Mouse (Mus musculus) kidney, adult 11 months (tissue): Measurements from ENCODE around the gene Nadk.
"Not testable (repeated sequence)": the region's sequence is repeated elsewhere in the genome, so short reads cannot be mapped to it uniquely, and the experiment has no call there.

Experiments
- DNase-seq: peaks from one replicate; pipeline ENCODE4 v3.0.0; 2022

Nadk gene

DNA sequence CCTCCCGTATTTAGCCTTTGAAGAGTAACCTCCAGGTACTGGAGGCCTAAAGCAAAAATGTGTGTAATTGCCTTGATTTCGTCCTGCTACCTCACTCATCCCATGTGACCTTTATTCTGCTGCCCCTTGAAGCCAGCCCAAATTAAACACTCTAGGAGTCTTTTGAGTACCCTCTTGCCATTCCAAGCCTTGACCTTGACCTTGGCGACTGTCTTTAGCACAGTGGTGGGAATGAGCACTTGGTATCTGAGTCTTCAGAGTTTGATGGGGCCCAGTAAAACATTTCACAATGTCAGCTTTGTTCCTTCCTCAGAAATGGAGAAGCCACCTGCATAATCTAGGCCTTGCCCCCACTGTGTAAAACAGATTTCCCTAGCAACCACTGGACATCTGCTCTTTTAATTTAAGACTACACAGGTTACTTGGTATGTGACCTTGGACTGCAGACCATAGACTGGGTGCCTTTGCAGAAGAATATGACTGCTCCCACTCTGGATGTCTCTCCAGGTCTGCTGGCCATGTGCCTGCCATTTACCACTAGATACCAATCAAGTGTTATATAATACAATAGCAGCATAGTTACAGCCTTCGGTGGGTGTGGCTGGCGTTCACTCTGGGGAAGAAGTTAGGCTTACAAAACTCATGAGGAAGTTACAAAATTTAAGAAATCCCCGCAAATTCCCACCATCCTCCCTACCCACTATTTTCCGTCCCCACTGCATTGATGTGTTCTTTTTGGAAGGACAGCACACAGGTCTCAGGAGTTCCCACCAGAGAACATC lies at the start of gene Nadk:
TSS of gene Nadk (plus strand) at position 718 of the 782 bp plus-strand sequence.
- DNase-seq, result no peak

DNA sequence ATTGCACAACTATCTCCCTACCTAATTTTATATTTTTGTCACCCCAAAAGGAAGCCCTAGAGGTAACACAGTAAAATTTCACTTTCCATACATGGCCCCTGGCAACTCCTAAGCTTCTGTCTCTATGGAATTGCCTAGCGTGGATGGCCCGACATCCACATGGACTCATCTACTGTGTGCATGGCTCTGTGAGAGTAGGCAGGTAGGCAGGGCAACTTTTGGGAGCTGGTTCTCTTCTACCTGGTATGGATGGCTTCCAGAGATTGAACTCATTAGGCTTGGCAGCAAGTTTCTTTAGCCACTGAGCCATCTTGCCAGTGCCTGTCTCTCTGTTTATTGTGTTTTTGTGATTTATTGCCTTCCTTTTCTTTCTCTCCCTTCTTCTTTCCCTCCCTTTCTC lies 47.4 kb upstream of the Nadk start:
- DNase-seq, result no peak

DNA sequence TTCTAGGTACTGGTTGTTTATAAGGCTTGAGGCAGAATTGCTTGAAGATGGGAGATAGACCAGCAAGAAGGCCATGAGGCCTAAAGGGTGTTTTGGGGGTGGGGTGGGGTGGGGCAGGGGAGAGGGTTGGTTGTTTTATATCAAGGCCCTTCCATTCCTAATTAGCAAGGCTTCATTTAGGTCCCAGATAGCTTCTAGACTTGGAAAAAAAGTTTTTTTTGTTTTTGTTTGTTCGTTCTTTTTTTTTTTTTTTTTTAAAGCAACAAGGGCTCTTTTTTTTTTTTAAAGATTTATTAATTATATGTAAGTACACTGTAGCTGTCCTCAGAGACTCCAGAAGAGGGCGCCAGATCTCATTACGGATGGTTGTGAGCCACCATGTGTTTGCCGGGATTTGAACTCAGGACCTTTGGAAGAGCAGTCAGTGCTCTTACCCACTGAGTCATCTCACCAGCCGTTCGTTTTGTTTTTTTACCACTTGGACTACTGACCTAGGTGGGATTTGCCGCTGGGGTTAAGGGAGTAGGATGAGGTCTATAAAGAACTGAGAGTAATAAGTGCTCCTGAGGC lies 44.1 kb upstream of the Nadk start:
- DNase-seq, result no peak

DNA sequence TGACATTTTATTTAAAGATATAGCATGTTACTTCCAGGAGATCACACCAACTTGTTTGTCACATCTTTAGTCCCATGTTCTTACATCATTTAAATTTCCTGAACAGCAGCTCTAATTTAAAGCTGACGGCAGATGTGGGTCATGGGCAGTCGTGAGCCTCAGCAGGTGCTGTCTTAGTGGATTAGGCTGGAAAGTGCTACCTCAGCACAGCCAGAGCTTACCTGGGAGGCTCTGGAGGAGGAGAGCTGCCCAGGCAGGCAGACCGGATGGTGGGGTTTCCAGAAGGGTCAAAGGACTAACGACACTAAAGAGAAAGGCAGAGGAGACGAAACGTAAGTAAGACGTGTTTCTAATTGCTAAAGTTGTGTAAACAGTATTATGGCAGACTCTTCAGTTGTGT lies 39.9 kb upstream of the Nadk start:
- DNase-seq, result no peak

DNA sequence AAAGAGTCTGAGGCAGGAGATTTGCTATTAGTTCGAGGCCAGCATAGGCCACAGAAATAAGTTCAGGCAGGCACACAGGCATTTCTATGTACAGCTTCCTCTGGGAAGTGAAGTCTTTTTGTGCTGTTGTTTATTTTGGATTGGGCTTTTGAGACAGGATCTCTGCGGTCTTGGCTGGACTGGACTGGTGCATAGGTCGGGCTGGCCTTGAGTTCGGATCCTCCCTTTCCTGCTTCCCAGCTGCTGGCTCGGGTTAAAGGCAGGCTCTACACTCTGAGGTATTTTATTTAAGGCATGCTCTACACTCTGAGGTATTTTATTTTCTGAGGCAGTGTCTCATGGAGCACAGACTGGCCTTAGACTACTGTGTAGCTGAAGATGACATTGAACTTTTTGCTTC lies 36.4 kb upstream of the Nadk start:
- no peak for DNase-seq

DNA sequence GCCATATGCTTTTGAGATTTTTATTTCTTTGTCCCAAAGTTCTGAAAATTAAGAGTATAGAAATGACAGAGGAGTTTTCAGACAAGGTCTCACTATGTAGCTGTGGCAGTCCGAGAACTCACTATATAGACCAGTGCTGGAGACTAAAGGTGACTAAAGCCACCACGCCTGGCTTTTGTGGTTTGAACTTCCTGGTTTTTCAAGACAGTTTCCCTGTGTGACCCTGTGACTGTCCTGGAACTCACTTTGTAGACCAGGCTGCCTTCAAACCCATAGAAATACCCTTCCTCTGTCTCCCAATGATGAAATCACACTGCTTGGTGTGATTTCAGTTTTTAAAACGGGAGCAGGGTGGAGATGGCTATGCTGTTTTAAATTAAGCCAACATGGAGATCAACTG lies 32.9 kb upstream of the Nadk start:
- no peak for DNase-seq

DNA sequence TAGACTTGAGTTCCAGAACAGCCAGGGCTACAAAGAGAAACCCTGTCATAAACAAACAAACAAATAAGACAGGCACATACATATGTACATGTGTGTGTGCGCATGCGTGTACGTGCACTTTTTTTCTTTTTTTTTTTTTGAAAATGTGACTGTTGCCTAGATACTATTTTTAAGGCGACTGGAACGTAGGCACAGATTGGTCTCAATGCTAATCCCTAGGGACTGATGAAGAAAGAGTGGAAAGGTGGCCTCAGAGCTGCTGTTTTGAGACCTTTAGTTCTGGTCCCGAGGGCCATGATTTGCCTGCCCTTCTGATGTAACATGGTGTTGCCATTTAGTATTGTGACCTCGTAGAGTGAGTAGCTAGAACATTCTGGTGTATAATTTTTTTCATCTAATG lies 12.2 kb upstream of the Nadk start:
- no peak for DNase-seq

DNA sequence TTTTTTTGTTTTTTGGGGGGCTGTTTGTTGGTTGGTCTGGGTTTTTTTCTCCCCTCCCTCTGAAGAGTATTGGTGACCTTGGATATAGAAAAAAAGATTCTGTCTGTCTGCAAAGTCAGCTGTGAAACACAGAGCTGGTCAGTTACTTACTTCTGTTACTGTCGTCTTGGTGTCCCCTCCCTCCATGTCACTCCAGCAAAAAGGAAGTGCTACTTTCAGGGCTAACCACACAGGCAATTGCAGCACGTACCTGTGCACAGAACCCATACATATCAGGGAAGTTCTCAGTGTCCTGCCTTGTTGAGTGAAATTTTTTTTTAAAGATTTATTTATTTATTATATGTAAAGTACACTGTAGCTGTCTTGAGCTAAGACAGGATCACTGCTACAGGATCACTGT lies 11.7 kb upstream of the Nadk start:
- DNase-seq, result no peak

DNA sequence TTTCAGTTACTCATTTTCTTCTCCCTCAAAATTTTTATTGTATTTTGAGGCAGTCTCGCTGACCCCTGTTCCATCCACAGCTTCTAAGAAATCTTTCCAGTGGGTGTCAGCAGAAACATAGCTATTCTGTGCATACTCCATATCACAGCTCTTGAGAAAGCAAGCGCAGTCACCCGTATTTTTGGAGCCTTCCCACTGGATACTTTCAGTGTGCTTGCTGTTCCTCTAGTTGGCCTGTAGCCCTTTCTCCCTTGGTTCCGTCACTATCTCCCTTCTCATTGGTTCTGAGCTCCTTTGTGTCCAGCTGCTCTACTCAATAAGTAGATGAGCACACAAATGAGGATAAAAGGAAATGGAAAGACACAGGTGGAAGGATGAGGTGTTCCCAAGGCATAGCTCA lies 11.1 kb upstream of the Nadk start:
- DNase-seq, result no peak

DNA sequence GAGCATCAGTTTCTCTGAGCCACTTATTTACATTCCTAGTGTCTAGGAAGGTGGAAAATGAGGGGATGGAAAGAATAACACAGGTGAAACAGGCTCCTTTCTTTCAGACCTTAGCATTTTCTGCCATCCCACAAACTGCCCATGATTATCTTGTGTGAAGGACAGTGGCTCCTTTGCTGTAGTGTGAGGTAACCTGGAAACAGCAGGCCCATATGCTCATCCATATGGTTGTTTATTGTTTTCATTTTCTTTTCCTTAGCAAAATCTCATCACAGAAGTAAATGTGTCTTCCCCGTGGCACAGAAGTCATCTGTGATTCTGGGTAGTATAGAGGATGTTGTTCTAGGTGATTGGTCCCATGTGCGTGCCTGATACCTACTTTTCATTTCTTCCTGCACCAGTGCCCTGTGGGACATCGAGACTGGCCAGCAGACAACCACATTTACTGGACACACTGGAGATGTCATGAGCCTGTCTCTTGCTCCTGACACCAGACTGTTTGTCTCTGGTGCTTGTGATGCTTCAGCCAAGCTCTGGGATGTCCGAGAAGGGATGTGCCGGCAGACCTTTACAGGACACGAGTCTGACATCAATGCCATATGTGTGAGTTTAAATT lies 9.2 kb upstream of the Nadk start:
- DNase-seq, result no peak

DNA sequence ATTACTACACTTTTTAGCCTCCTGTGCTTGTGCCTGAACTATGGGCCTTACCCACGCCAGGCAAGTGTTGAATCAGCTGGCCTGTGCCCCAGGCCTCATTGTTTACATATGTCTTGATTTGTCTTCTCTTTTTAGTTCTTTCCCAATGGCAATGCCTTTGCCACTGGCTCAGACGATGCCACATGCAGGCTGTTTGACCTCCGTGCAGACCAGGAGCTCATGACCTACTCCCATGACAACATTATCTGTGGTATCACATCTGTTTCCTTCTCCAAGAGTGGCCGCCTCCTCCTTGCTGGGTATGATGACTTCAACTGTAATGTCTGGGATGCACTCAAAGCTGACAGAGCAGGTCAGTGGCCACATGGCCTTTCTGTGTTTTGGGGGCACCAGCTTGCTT lies 7.3 kb upstream of the Nadk start:
- DNase-seq, result no peak

DNA sequence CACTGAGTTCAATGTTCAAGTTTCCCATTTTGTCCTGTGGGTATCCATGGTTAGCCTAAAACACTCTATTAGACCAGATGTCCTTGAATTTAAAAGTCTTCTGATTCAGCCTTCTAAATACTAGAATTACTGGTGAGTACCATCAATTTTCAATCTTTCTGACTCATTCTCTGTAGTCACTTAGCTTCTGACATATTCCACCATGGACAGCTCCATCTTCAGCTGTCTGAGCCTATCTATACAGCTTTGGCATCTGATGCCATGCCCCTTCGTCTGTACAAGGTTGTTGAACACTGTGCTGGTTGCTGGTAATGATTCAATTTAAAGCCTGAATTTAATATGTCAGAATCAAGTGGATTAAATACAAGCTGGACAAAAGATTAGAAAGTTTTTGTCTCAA lies 6.7 kb upstream of the Nadk start:
- no peak for DNase-seq

DNA sequence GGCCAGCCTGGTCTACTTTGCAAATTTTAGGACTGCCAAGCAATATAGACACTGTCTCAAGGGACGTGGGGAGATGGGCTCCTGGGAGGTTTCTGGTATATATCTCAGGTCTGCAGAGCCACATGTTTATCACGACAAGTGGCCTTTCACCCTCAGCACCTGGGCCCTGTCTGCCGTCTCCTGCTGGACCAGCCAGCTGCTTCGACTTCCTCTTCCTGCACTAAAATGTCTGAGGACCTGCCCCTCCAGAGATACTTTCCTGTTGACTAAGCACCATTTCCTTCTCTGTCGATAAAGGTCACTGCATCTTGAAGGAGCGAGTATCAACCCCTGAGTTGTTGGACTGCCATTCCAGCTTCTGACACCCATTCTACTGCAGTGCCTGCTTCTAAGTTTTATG lies 2.7 kb upstream of the Nadk start:
- DNase-seq, result no peak

DNA sequence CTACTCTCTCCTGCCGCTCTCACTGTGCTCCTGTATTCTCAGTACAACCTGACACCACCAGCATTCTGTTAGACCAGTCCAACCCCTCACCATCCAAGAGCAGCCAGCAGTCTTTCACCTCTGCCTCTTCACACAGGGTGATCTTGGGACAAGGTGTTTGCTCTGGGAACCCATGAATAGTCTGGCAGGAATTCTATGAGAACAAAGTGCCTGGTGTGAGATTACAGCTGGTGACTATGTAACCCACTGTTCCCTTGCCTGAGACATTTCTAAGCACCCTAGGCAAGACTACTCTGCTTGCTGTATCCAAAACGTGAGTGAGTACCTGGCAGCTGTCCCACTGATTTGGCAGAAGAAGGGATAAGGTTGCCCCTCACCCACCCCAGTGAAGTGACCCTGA lies 1.2 kb upstream of the Nadk start:
- DNase-seq, result peak; percentile 70

DNA sequence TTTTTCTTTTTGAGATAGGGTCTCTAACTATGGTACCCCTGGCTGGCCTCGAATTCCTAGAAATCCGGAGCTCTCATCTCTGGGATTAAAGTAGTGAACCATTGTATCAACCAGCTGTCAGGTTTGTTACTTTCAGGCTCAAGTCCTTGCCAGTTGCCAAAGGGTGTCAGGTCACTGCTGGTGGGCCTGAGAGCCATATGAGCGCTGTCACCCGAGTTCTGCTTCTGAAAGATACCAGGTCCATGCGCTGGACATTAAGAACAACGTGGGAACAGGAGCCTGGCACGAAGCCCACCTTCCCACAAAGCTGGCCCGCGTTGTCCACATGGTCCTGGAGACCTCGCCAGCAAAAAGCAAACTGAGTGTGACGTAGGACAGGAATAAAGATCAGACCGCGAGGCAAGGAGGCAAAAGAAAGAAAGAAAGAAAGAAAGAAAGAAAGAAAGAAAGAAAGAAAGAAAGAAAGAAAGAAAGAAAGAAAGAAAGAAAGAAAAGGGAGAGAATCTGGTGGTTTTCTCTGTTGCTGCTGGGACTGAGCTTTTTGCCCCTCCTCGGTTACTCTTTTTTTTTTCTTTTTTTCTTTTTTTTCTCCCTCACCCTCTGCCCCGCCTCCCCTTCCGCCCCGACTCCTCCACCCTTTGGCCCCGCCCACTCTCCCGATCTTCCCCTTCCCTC lies 684 bp downstream of the Nadk start:
- peak; percentile 70 for DNase-seq

DNA sequence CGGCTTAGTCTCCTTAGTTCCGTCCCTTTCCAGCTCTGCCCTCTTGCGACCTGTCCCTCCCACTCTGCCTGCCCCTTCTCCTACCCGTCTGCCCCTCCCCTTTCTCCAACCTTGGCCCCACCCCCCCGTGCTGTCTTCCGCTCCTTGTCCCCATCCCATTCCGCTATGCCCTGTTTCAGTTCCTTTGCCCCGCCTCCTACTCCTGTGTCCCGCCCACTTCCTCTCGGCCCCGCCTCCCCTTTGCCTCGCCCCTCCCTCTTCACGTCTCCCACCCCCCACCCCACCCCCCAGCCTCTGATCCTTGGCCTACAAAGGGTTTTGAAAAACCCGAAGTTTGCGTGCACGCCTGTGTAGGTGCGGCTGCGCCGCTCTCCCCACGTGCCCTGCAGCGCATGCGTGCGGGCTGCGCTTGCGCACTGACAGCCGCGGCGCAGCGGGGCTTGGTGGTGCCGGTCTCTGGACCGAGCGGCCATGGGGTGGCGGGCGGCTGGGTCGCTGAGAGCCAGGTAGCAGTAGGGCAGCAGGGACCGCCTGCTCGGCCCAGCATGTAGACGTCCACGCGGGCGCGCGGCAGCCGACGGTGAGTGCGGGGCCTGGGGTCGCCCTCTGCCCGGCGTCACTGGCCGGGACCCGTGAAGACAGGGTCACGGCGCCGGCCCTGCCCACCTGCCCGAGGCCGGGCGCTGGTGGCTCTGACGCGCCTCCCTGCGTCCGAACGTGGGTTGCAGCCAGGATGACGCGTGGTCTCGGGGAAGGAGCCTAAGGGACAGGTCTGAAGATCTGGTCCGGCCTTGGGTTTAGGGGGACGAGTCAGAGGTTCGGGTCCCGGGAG lies 1.4 kb downstream of the Nadk start:
- DNase-seq, result peak; percentile 97

DNA sequence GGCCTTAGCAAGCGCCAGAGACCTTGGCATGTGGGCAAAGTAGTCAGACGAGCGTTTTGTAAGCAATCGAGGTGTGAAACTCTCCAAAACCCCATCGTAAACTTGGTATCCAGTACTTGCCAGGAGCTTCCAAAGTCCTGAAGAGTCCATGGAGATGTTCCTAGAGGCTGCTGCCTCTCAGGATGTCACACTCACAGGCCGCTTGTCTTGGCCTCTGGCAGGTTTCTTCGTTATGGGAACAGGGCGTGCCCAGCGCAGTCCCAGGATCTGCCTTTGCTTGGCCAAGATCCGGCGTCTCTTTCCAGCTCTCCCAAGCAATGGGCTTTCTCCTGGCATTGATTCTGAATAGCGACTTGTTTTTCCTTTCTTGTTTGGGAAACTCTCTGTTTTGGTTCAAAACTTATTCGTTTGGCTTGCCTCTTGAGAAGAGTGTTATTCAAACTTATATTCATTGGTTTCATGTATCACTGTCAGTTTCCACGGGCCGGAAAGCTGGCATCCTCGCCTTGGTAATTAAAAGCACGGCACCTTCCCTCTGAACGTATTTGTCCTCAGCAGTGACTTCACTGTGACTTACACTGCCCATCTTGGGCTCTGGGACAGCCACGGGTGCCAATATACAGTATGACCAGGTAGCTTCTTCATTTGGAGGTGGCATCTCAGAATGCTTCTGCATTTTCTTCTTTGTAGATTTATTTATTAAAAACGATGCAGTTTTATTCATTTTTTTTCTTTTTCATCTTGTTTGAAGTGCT lies 2.3 kb downstream of the Nadk start:
- peak; percentile 53 for DNase-seq

DNA sequence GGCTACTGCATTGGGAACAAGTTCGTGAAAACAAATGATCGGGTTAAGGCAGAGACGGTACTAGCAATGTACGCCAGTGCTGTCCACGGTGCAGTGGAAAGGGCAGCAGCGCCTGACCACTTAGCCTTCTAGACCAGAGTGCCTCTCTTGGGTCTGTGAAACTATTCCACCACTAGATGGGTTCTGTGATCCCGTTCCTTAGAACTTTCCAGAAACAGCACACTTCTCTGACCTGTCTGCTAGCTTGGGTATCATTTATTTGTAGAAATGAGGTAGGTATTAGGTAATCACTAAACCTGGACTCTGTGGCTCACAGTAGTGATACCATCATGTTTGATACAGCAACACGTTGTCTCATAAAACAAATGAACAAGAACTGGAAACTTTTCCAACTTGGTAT lies 4.4 kb downstream of the Nadk start:
- DNase-seq, result peak; percentile 48

DNA sequence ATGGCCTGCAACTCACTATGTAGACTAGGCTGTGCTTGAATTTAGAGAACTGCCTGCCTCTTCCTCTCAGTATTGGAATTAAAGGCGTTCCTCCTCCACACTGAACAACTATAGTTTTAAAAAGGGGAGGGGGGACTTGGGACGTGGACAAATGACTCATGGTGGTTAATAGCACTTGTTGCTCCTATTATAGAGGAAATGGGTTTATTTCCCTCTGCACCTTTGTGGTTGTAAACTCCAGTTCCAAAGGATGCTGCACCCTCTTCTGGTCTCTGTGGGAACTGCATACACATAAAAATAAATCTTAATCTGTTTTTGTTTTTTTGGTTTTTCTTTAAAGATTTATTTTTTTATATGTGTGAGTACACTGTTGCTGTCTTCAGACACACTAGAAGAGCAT lies 6.0 kb downstream of the Nadk start:
- no peak for DNase-seq

DNA sequence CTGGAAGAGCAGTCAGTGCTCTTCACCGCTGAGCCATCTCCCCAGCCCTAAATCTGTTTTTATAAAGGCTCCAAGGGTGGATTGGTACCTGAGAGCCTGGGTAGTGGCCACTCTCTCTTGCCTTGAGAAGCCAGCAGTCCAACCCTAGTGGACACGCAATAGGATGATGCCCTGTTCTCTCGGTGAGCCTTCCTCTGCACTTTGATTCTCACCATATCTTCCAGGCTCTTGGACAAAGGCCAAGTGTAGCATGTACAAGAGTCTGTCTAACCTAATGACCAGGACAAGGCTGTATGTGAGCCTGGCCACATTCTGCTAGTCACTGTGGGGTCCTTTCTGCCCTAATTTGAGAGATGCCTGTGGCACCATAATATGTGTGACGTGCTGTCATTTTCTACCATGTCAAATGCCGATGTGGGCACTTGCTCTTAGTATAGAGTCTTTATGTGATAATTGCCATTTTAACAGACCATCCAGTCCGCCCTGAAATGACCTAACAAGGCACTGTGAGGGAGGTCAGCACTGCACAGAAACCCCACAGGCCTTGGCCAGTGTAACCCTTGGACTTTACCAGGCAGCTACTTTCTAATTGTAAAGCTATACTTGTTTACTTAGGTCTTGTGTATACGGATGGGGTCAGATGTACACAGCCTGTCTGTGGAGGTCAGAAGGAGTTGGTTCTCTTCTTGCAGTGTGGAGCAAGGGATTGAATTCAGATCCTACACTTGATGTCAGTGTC lies 6.6 kb downstream of the Nadk start:
- DNase-seq, result no peak

DNA sequence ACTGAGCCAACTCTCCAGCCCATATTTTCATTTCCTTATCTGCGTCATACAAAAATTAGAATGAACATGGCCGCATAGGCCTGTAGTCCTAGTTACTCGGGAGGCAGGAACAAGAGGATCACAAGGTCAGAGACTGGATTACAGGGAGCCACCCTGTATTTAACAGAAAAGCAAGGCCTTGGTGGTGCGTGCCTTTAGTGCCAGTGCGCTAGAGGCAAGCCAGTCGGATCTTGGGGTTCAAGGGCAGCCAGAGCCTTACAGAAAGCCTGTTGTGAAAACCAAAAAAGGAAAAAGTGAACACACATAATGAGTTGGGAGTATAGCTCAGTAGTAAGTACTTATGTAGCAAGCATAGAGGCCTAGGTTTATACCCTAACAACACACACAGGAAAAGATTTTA lies 7.6 kb downstream of the Nadk start:
- no peak for DNase-seq

DNA sequence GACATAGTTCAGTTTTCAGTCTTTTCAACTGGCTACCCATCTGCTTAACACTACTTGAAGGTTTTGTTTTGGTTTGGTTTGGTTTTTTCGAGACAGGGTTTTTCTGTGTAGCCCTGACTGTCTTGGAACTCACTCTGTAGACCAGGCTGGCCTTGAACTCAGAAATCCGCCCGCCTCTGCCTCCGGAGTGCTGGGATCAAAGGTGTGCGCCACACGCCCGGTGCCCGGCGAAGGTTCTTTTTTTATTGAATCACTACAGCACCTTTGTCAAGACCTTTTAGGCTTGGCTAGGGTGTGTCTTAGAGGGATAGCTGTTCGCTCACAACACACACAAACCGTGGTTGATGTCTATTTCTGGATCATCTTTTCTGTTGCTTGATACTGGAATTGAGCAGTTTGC lies 8.1 kb downstream of the Nadk start:
- DNase-seq, result not testable (repeated sequence)
